Mouse (Mus musculus) spleen, postnatal 14 days (tissue): ENCODE results near the gene Rpa3.

Source experiments
- DNase-seq, 2 experiments: peaks; one replicate each; pipeline ENCODE4 v3.0.0; 2021 to 2022; ENCODE audit warnings: low spot score in 2 of 2

Rpa3 gene

GRCm38 (mm10) chr6:8259004-8259666 lies at the start of gene Rpa3, which contains the start of the genes Umad1 and Gm45062:
Gene Rpa3 (minus strand): TSS chr6:8259173.
Gene Umad1 (plus strand): TSS chr6:8259288.
Gene Gm45062 (plus strand): TSS chr6:8259450.
- peak; percentile 90 to 92 for DNase-seq

GRCm38 (mm10) chr6:8307878-8308775 lies 49.2 kb upstream of the Rpa3 start:
- no peak for DNase-seq

- no peak for DNase-seq
These were observed 40.3 kb upstream of the Rpa3 start for GRCm38 (mm10) chr6:8299066-8299863.

DNA sequence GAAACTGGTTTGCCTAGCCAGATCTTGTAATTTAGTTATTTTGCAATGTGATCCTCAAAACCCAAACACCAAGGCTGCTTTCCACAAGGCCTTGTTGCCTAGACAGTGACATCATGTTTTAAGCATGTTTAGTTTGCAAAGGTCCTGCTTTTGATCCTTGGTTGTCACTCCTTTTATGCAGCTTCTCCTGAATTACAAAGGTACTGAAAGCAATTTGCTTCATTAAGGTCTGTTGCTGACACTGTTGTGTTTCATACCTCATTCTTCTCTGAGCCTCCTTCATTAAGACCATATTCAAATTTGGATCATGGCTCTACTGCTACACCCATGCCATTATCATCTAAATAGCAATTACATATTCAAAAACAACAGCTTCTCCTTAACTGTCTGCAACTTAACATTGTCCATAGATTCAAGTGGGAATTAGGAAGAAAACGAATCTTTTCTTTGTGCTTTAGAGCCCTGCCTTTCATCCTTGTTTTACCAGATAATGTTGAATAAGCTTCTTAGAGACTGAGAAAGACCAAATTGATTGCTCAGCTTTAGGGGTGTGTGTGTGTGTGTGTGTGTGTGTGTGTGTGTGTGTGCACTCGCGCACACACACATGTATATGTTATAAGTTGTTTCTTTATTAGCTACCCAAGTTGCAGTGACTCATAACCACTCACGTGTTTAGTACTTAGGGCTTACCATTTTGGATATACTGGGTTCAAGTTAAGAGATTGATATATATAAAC lies 35.2 kb upstream of the Rpa3 start:
- no peak for DNase-seq

GRCm38 (mm10) chr6:8288755-8289580 lies 30.0 kb upstream of the Rpa3 start:
- DNase-seq: no peak

GRCm38 (mm10) chr6:8286146-8286545 lies 27.2 kb upstream of the Rpa3 start:
- no peak for DNase-seq

DNA sequence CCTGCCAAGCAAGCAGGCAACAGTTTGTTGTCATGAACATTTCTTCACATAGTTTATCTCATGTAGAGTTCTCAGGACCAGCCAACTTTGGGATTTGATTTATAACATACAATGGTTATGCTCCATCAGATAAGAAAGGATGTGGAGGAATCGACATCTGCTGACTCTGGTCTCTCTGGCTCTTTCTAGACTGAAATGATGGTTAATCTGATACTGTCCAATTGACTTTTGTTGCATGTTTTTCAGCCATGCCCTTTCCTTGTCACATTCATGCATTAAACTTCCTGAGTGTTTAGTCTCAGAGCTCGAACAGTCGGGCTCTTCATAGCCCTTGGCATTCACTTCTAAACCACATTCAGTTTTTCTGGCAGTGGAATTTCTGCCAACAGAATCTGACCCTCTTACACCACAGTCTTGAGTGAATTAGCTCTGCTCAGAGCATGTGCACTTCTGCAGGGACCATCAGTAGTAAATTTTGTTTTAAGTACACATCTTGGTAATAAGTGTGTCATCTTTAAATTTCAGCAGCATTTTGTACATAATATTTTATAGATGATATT lies 26.5 kb upstream of the Rpa3 start:
- DNase-seq: no peak

GRCm38 (mm10) chr6:8283255-8283654 lies 24.3 kb upstream of the Rpa3 start:
- no peak for DNase-seq

DNA sequence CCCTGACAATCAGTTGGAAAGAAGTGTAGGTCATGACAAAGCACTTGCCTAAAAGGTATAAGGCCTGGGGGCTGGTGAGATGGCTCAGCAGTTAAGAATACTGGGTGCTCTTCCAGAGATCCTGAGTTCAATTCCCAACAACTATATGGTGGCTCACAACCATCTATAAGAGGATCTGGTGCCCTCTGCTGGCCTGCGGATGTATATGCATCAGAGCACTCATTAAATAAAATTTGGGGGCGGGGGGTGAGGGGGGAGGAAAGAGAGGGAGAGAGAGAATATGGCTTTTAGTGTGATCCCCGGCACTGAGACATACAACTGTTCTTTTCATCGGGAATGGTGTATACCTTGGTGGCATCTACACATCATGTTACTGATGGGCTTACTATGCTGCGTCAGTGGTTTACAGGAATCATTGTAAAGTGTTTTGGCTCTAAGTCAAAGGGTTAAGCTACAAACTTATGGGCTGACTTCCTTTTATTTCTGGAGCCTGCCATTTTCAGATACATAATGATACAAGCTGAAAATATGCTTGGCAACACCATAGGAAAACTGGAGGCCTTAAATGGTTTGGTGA lies 19.5 kb upstream of the Rpa3 start:
- peak in 1 of 2 experiments; percentile 19 for DNase-seq

- no peak for DNase-seq
These were observed 17.5 kb upstream of the Rpa3 start for GRCm38 (mm10) chr6:8276431-8276830.

GRCm38 (mm10) chr6:8275098-8275497 lies 16.1 kb upstream of the Rpa3 start:
- DNase-seq: peak; percentile 40 to 70

- DNase-seq: peak; percentile 29 to 55
These were observed 15.5 kb upstream of the Rpa3 start for GRCm38 (mm10) chr6:8274387-8275054.

DNA sequence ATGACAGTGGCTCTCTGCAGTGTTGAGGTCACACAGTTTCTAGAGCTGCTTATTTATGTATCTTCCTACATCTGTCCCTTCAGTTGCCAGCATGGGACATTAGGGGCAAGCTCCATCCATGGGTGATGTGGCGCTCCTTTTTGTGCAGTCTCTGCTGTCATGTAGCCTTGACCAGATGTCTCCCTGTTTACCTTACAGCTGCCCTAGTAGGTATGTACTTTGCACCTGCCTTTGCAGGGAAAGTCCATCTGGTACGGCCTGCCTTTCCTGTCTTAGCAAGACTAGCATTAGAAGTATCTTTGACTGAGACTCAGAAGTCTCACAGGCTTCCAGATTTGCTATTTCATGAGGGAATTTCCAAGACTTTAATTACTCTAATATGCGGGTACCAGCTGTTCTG lies 12.1 kb upstream of the Rpa3 start:
- DNase-seq: no peak

DNA sequence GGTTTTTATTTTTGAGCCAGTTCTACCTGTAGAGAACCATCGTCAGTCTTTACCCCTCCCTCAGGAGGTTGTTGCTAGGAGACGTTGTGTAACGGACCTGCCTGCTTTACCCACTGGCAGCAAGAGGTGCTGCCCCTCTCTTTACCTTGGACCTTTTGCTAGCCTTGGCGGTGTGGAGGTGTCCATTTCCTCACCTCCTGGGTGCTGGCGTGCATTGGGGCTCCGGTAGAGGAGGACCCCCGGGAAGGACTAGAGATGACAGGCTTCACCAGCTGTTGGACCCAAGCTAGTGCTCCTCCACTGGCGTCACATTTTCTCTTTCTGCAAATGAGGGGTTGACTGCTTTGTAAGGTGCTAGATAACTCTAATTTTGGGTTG lies 683 bp upstream of the Rpa3 start:
- no peak for DNase-seq

GRCm38 (mm10) chr6:8258316-8258715 lies 657 bp downstream of the Rpa3 start:
- DNase-seq: no peak

DNA sequence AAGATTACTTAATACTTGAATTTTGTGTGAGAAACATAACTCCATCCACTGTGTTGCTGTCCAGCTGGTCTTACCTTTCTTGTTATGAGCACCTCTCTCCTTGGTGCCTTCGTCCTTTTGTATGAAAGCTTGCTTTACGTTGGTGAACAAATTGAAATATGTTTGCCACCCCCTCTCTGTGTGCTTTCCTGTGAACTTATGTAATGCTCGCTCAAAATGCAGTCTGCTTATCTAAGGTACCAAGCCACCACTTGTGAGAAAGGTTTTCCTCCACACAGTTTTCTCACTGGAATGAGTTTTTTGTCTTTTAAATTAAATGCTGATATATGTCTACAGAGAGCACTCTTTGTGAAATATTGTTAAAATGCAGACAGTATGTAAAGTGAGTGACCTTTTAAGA lies 30.4 kb downstream of the Rpa3 start:
- DNase-seq: no peak

GRCm38 (mm10) chr6:8227035-8227434 lies 31.9 kb downstream of the Rpa3 start:
- DNase-seq: no peak

DNA sequence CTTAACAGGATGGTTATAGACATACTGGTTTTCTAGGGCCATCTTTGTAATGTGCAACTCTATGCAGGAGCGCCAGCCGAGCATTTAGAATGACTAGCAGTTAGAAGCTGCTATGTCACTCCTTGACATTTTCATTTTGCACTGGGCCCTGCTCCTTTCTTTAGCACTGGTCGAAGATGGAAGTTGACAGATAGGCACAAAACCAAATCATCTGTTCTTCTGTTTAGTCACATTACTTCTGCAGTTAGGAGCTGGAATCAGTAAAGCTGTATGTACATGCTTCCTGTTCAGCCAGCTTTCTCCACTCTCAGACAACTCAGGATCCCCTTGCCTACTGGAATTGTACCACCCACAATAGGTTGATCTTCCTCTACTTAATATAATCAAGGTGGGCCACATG lies 48.3 kb downstream of the Rpa3 start:
- DNase-seq: no peak

- no peak for DNase-seq
These were observed 49.1 kb downstream of the Rpa3 start for GRCm38 (mm10) chr6:8209866-8210186.
